Mouse (Mus musculus) urinary bladder, postnatal 25 days (tissue): ENCODE results near the gene Coro1b.
A peak's percentile ranks its signal among the peaks of the same experiment; 100 is the strongest.

Experiments
- DNase-seq: peaks from one replicate; pipeline ENCODE4 v3.0.0; 2022; ENCODE audit warnings: low spot score

Gene Coro1b

GRCm38 (mm10) chr19:4159049-4159448 lies 10.6 kb downstream of the Coro1b start:
- DNase-seq: no peak

GRCm38 (mm10) chr19:4162646-4163542 lies 14.5 kb downstream of the Coro1b start, which contains the start of gene Rps6kb2:
Gene Rps6kb2, minus strand, starts transcription at chr19:4163354.
- DNase-seq: peak; percentile 95

GRCm38 (mm10) chr19:4163543-4163887 lies 15.1 kb downstream of the Coro1b start:
- DNase-seq: no peak

GRCm38 (mm10) chr19:4164100-4164499 lies 15.7 kb downstream of the Coro1b start:
- DNase-seq: no peak

GRCm38 (mm10) chr19:4164721-4165120 lies 16.3 kb downstream of the Coro1b start:
- no peak for DNase-seq

- DNase-seq: no peak
These were observed 18.5 kb downstream of the Coro1b start for GRCm38 (mm10) chr19:4166678-4167476.

GRCm38 (mm10) chr19:4169378-4169784 lies 21.0 kb downstream of the Coro1b start:
- peak; percentile 98 for DNase-seq

GRCm38 (mm10) chr19:4169810-4170209 lies 21.4 kb downstream of the Coro1b start:
- no peak for DNase-seq

- no peak for DNase-seq
These were observed 22.4 kb downstream of the Coro1b start for GRCm38 (mm10) chr19:4170723-4171392.

GRCm38 (mm10) chr19:4171393-4172290 lies 23.2 kb downstream of the Coro1b start:
- no peak for DNase-seq

- DNase-seq: no peak
These were observed 24.5 kb downstream of the Coro1b start for GRCm38 (mm10) chr19:4172925-4173324.

GRCm38 (mm10) chr19:4175368-4175947 lies 27.0 kb downstream of the Coro1b start, which contains the start of gene Carns1:
Gene Carns1, minus strand, starts transcription at chr19:4175479.
- no peak for DNase-seq

GRCm38 (mm10) chr19:4180411-4180810 lies 32.0 kb downstream of the Coro1b start:
- DNase-seq: no peak

GRCm38 (mm10) chr19:4181892-4182291 lies 33.5 kb downstream of the Coro1b start:
- no peak for DNase-seq

- DNase-seq: no peak
These were observed 35.3 kb downstream of the Coro1b start for GRCm38 (mm10) chr19:4183689-4184088.

- no peak for DNase-seq
These were observed 36.9 kb downstream of the Coro1b start for GRCm38 (mm10) chr19:4184976-4185975.

GRCm38 (mm10) chr19:4187303-4187702 lies 38.9 kb downstream of the Coro1b start:
- no peak for DNase-seq

GRCm38 (mm10) chr19:4189051-4189620 lies 40.7 kb downstream of the Coro1b start:
- DNase-seq: no peak

GRCm38 (mm10) chr19:4190831-4191334 lies 42.5 kb downstream of the Coro1b start, which contains the start of gene Tbc1d10c:
Gene Tbc1d10c, minus strand, starts transcription at chr19:4191284.
- no peak for DNase-seq
